Mouse (Mus musculus): ENCODE measurements around the gene Nptn. TPM values are rescaled to one million over a fixed set of nuclear protein-coding genes. Genes with fewer than 3 reads are reported as not detected.

The Nptn gene
- 168 and 169 TPM in 2 replicates for polyA plus RNA-seq (2015; fragmentation: Nextera tagmentation; extraction: Ambion mirVana)

DNA sequence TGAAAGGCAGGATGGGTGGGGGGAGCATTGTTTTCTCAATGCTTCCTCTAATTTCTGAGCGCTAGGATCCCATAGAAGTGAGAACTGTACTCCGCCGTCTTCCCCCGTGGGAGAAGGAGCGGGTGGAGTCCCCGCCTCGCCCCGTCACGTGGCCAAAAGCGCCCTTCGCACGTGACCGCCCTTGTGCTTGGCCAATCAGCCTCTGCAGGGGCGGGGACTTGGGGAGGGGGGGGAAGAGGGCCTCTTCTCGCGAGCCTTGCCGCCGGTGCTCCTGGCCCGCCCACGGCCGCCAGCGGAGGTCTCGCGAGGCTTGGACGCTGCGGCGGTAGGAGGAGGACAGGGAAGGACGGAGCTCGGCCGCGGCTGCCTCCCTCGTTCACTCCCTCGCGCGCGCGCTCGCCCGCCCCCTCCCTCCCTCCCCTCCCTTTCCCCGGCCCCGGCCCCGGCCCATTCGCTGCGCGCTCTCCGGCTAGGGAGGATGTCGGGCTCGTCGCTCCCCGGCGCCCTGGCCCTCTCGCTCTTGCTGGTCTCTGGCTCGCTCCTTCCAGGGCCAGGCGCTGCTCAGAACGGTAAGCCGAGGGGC, at the start of gene Nptn:
Gene Nptn (plus strand): TSS at position 283 of the 583 bp plus-strand sequence.
- Histone ChIP-seq H3K9ac (ENCODE audit: low read depth, low read length) (peak within 1 kb of the TSS; percentile 96), H3K4me2 (ENCODE audit: low read length) (peak within 1 kb of the TSS; percentile 85), H3K36me3 (ENCODE audit: insufficient read depth, low read length) (no peaks in the 10 kb centered on the region), H3K27me3 (ENCODE audit: insufficient read depth, low read length) (no peaks in the 10 kb centered on the region), H3K9me3 (replicated peaks; ENCODE audit: low read length) (no peaks in the 10 kb centered on the region), H3K4me1 (replicated peaks; ENCODE audit: insufficient read depth, low read length) (no peaks in the 10 kb centered on the region), H3K4me3 (replicated peaks; ENCODE audit: low read depth, low read length) (peak within 1 kb of the TSS; percentile 96), H3K27ac (peak within 1 kb of the TSS; percentile 98)
- WGBS = under 1% methylated on average over 40 of the region's 56 CpGs
- no peak for TF ChIP-seq CTCF (IDR thresholded peaks at IDR 0.05; ENCODE audit: low read depth)
- peak; percentile 99 for ATAC-seq (replicated peaks; ENCODE audit: low FRiP score, low read depth)
- DNase-seq (ENCODE audit: low spot score) = peak; percentile 99

DNA sequence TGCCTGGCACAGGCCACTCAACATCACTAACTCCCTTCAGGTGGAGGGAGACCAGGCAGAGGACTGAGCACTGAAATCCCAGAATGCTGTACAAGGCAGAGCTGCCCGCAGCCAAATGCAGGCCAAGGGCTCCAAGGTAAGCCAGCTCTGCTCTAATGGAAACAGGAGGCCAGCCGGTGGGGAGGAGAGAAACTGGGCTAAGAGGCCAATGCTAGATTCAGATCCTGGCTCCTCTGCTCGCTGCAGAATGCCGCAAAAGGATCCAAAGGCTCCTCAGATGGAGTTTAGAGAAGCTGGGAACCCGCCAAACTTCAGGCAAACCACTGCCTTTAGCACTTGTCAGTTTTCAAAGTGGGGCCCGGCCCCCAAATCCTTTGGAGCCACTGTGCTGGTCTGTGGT, 48.7 kb upstream of the Nptn start:
- no peak for ATAC-seq (replicated peaks; ENCODE audit: low FRiP score, low read depth)
- Histone ChIP-seq H3K4me2 (ENCODE audit: low read length) (no peak overlapping the region), H3K4me1 (replicated peaks; ENCODE audit: insufficient read depth, low read length) (no peaks in the 10 kb centered on the region), H3K27ac (no peak overlapping the region), H3K4me3 (replicated peaks; ENCODE audit: low read depth, low read length) (no peak overlapping the region), H3K9ac (ENCODE audit: low read depth, low read length) (no peak overlapping the region), H3K9me3 (replicated peaks; ENCODE audit: low read length) (no peaks in the 10 kb centered on the region), H3K27me3 (ENCODE audit: insufficient read depth, low read length) (no peaks in the 10 kb centered on the region), H3K36me3 (ENCODE audit: insufficient read depth, low read length) (peaks cover 8% of the 10 kb centered on the region; the same call in 1 of the 2 replicates)
- DNase-seq (ENCODE audit: low spot score) = no peak
- no peak for TF ChIP-seq CTCF (IDR thresholded peaks at IDR 0.05; ENCODE audit: low read depth)
- 89% methylated on average over 6 of the region's 6 CpGs for WGBS

DNA sequence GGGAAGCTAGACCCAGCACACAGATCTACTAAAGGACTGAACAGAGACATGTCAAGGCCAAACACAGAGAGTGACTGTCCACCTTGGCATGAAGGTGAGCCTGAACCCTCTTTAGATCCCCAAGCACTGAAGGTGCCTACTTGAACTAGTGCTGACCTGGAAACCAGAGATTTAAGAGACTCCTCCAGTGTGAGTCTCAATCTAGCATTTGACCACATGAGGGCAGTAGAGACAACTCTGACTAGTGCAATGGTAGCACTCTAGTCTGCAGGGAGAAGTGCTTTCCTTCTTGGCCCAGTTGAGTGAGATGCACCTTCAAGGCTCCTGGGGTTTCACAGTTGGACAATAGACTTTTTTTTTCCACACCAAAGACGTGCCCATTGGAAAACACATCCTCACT, 47.3 kb upstream of the Nptn start:
- Histone ChIP-seq H3K4me2 (ENCODE audit: low read length) (no peak overlapping the region), H3K27me3 (ENCODE audit: insufficient read depth, low read length) (no peaks in the 10 kb centered on the region), H3K4me1 (replicated peaks; ENCODE audit: insufficient read depth, low read length) (no peaks in the 10 kb centered on the region), H3K36me3 (ENCODE audit: insufficient read depth, low read length) (peaks cover 8% of the 10 kb centered on the region; the same call in 1 of the 2 replicates), H3K4me3 (replicated peaks; ENCODE audit: low read depth, low read length) (no peak overlapping the region), H3K9me3 (replicated peaks; ENCODE audit: low read length) (no peaks in the 10 kb centered on the region), H3K9ac (ENCODE audit: low read depth, low read length) (no peak overlapping the region), H3K27ac (no peak overlapping the region)
- no peak for ATAC-seq (replicated peaks; ENCODE audit: low FRiP score, low read depth)
- 47% methylated on average over 1 of the region's 1 CpGs for WGBS
- peak; percentile 91 for TF ChIP-seq CTCF (IDR thresholded peaks at IDR 0.05; ENCODE audit: low read depth)
- DNase-seq (ENCODE audit: low spot score) = peak; percentile 81

DNA sequence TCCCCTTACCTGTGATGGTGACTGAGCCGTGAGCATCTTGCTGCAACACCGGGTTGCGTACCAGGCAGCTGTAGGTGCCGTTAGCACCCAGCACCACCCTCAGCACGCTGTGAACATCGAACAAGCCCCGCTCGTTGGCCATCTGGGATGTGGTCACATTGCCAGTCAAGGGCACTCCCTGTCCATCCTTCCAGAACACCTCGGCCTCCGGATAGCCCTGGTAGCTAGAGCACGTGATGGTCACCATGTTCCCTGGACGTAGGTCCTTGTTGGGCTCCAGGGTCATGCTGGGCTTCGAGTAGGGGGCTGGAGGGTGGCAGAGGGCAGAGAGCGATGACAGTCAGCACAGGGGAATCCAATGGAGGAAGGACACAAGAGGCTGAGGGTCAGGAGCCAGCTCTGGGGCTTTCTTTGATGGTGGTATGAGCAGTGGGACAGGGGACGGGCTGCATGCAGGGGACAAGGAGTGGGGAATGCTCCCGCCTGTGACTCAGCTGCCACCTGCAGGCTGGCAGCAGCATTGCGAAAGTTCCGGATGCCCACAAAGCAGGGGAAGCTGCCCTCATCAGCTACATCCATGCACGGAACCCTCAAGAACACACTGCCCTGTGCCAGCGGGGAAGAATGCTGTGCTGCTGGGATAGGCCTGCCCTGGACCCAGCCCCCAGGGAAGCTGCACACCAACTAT, 46.4 kb upstream of the Nptn start:
- no peak; the same call in 1 of the 2 replicates for ATAC-seq (replicated peaks; ENCODE audit: low FRiP score, low read depth)
- H3K27me3 ChIP-seq (ENCODE audit: insufficient read depth, low read length) = no peaks in the 10 kb centered on the region
- TF ChIP-seq CTCF (IDR thresholded peaks at IDR 0.05; ENCODE audit: low read depth) = peak; percentile 77
- H3K9ac ChIP-seq (ENCODE audit: low read depth, low read length) = no peak overlapping the region
- DNase-seq (ENCODE audit: low spot score) = peak; percentile 69
- no peak overlapping the region for H3K4me2 ChIP-seq (ENCODE audit: low read length)
- H3K4me3 ChIP-seq (replicated peaks; ENCODE audit: low read depth, low read length) = no peak overlapping the region
- H3K27ac ChIP-seq = no peak overlapping the region
- H3K9me3 ChIP-seq (replicated peaks; ENCODE audit: low read length) = no peaks in the 10 kb centered on the region
- H3K36me3 ChIP-seq (ENCODE audit: insufficient read depth, low read length) = peaks cover 8% of the 10 kb centered on the region; the same call in 1 of the 2 replicates
- H3K4me1 ChIP-seq (replicated peaks; ENCODE audit: insufficient read depth, low read length) = no peaks in the 10 kb centered on the region
- WGBS = 81% methylated on average over 20 of the region's 20 CpGs

DNA sequence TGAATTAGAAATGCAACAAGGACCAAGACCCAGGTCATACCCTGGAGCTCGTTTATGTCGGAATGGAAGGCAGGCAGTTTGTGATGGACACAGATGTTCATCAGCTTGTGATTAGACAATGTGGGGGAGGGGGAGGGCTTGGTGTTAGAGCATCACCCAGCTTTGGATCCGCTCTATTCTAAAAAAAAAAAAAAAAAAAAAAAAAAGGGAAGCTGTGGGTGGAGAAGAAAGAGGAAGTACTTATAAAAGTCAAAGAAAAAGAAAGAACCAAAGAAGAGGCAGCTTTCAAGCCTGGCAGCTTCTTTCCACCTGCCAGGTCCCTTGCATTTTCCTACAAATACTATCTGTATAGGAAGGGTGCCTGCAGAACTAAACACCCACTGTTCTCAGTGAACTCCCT, 44.3 kb upstream of the Nptn start:
- DNase-seq (ENCODE audit: low spot score) (no peak), ATAC-seq (replicated peaks; ENCODE audit: low FRiP score, low read depth) (no peak)
- TF ChIP-seq CTCF (IDR thresholded peaks at IDR 0.05; ENCODE audit: low read depth) = no peak
- no peak overlapping the region for H3K9ac ChIP-seq (ENCODE audit: low read depth, low read length)
- H3K27me3 ChIP-seq (ENCODE audit: insufficient read depth, low read length) = no peaks in the 10 kb centered on the region
- H3K4me3 ChIP-seq (replicated peaks; ENCODE audit: low read depth, low read length) = no peak overlapping the region
- no peak overlapping the region for H3K4me2 ChIP-seq (ENCODE audit: low read length)
- WGBS = 73% methylated on average over 3 of the region's 3 CpGs
- no peak overlapping the region for H3K27ac ChIP-seq
- H3K4me1 ChIP-seq (replicated peaks; ENCODE audit: insufficient read depth, low read length) = no peaks in the 10 kb centered on the region
- no peaks in the 10 kb centered on the region for H3K9me3 ChIP-seq (replicated peaks; ENCODE audit: low read length)
- H3K36me3 ChIP-seq (ENCODE audit: insufficient read depth, low read length) = peaks cover 8% of the 10 kb centered on the region; the same call in 1 of the 2 replicates

DNA sequence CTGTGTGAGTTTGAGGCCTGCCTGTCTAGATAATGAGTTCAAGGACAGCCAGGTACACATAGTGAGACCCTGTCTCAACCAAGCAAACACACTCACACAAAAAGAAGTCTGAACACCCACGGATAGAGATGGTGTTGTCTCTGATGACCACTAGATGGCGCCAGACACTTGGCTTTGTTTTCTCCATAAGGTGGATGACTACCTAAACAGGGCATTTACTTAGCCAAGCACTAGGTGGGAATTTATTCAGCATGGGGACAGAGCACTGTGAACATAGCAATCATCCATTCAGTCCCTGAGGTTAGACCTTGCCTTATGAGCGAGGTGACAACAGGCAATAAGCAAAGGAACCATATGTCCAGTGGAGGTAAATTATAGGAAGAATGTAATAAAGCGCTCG, 42.2 kb upstream of the Nptn start:
- no peak overlapping the region for H3K4me2 ChIP-seq (ENCODE audit: low read length)
- no peaks in the 10 kb centered on the region for H3K27me3 ChIP-seq (ENCODE audit: insufficient read depth, low read length)
- H3K4me3 ChIP-seq (replicated peaks; ENCODE audit: low read depth, low read length) = no peak overlapping the region
- no peaks in the 10 kb centered on the region for H3K9me3 ChIP-seq (replicated peaks; ENCODE audit: low read length)
- DNase-seq (ENCODE audit: low spot score) (peak; percentile 82), ATAC-seq (replicated peaks; ENCODE audit: low FRiP score, low read depth) (no peak)
- H3K4me1 ChIP-seq (replicated peaks; ENCODE audit: insufficient read depth, low read length) = no peaks in the 10 kb centered on the region
- peak; percentile 99 for TF ChIP-seq CTCF (IDR thresholded peaks at IDR 0.05; ENCODE audit: low read depth)
- 45% methylated on average over 5 of the region's 5 CpGs for WGBS
- no peak overlapping the region for H3K27ac ChIP-seq
- H3K36me3 ChIP-seq (ENCODE audit: insufficient read depth, low read length) = 0 out of 2 replicates have a peak, but pooled peaks cover 4% of the 10 kb centered on the region
- H3K9ac ChIP-seq (ENCODE audit: low read depth, low read length) = no peak overlapping the region

Data from kidney, postnatal 0 days (tissue).